Mouse (Mus musculus) cerebellum, adult 9-10 months (tissue): ENCODE results near the gene Tmsb15b2.
"Not testable (repeated sequence)": the region's sequence is repeated elsewhere in the genome, so short reads cannot be mapped to it uniquely, and the experiment has no call there.

Experiments used
- DNase-seq: peaks from one replicate; pipeline ENCODE4 v3.0.0; 2022

Gene Tmsb15b2

GRCm38 (mm10) chrX:136975397-136975796, at the start of gene Tmsb15b2:
Gene Tmsb15b2, minus strand, starts transcription at chrX:136975497.
- not testable (repeated sequence) for DNase-seq

- peak; percentile 69 for DNase-seq
Measured at GRCm38 (mm10) chrX:137019310-137019709, 44.0 kb upstream of the Tmsb15b2 start.

GRCm38 (mm10) chrX:137017668-137018067, 42.4 kb upstream of the Tmsb15b2 start:
- DNase-seq = no peak

- peak; percentile 81 for DNase-seq
Measured at GRCm38 (mm10) chrX:137015099-137015709, 39.9 kb upstream of the Tmsb15b2 start.

GRCm38 (mm10) chrX:136996256-136996655, 21.0 kb upstream of the Tmsb15b2 start:
- no peak for DNase-seq

GRCm38 (mm10) chrX:136993641-136994040, 18.3 kb upstream of the Tmsb15b2 start:
- DNase-seq = peak; percentile 53

- DNase-seq = peak; percentile 87
Measured at GRCm38 (mm10) chrX:136992978-136993547, 17.8 kb upstream of the Tmsb15b2 start, which contains the start of gene Zcchc18. Gene Zcchc18, plus strand, starts transcription at chrX:136993155.

GRCm38 (mm10) chrX:136992191-136992965, 17.1 kb upstream of the Tmsb15b2 start:
- DNase-seq = peak; percentile 65

GRCm38 (mm10) chrX:136991274-136991673, 16.0 kb upstream of the Tmsb15b2 start:
- no peak for DNase-seq

- no peak for DNase-seq
Measured at GRCm38 (mm10) chrX:136986039-136986438, 10.7 kb upstream of the Tmsb15b2 start.

- peak; percentile 64 for DNase-seq
Measured at GRCm38 (mm10) chrX:136978616-136979015, 3.3 kb upstream of the Tmsb15b2 start.

GRCm38 (mm10) chrX:136976424-136977084, 1.3 kb upstream of the Tmsb15b2 start, which contains the start of the genes Tmsb15l and Tmsb15b1:
Gene Tmsb15l, minus strand, starts transcription at chrX:136976869.
Gene Tmsb15b1, minus strand, starts transcription at chrX:136976874.
- DNase-seq = peak; percentile 67

GRCm38 (mm10) chrX:136959688-136960087, 15.6 kb downstream of the Tmsb15b2 start:
- DNase-seq = peak; percentile 39

- DNase-seq = not testable (repeated sequence)
Measured at GRCm38 (mm10) chrX:136958300-136958699, 17.0 kb downstream of the Tmsb15b2 start.

- peak; percentile 95 for DNase-seq
Measured at GRCm38 (mm10) chrX:136957583-136958279, 17.6 kb downstream of the Tmsb15b2 start.

- DNase-seq = no peak
Measured at GRCm38 (mm10) chrX:136937985-136938384, 37.3 kb downstream of the Tmsb15b2 start.

- no peak for DNase-seq
Measured at GRCm38 (mm10) chrX:136927031-136927430, 48.3 kb downstream of the Tmsb15b2 start, which contains the start of gene H2bfm. Gene H2bfm, plus strand, starts transcription at chrX:136927325.

GRCm38 (mm10) chrX:136925863-136926262, 49.4 kb downstream of the Tmsb15b2 start:
- no peak for DNase-seq
